Mouse (Mus musculus) testis, adult 2 months (tissue): Measurements from ENCODE around the gene Cd36. TPM values are rescaled to one million over a fixed set of nuclear protein-coding genes. Genes with fewer than 3 reads are reported as not detected.

Source experiments
- H3K27ac ChIP-seq: fragments of 200-500 bp; 2 replicates; pipeline ENCODE4 v1.5.1; 2012; ENCODE audit warnings: low read depth, low read length; ENCODE audit not compliant: control insufficient read depth, insufficient read depth
- H3K27me3 ChIP-seq: fragments of 200-500 bp; 2 replicates; pipeline ENCODE4 v1.6.1; 2012; ENCODE audit warnings: mild to moderate bottlenecking, low read length, moderate library complexity; ENCODE audit not compliant: control insufficient read depth, insufficient read depth
- H3K36me3 ChIP-seq: fragments of 200-500 bp; 2 replicates; pipeline ENCODE4 v1.6.1; 2012; ENCODE audit warnings: mild to moderate bottlenecking, low read length; ENCODE audit not compliant: control insufficient read depth, insufficient read depth
- H3K4me1 ChIP-seq: fragments of 200-500 bp; 2 replicates; pipeline ENCODE4 v1.6.1; 2012; ENCODE audit warnings: low read length; ENCODE audit not compliant: control insufficient read depth, insufficient read depth
- H3K4me3 ChIP-seq: fragments of 200-500 bp; 2 replicates; pipeline ENCODE4 v1.5.1; 2012; ENCODE audit warnings: low read depth, mild to moderate bottlenecking, low read length, moderate library complexity, mixed read lengths; ENCODE audit not compliant: control insufficient read depth
- CTCF ChIP-seq: fragments of 200-500 bp; IDR thresholded peaks from 2 replicates; pipeline ENCODE4 v1.5.1; 2012; ENCODE audit warnings: low read depth, mild to moderate bottlenecking, inconsistent platforms, low read length, moderate library complexity; ENCODE audit not compliant: control insufficient read depth, insufficient read depth, insufficient replicate concordance
- POLR2A ChIP-seq: fragments of 200-500 bp; IDR thresholded peaks from 2 replicates; pipeline ENCODE4 v1.6.1; 2012; ENCODE audit warnings: low read depth, mild to moderate bottlenecking, inconsistent platforms, low read length, moderate library complexity; ENCODE audit not compliant: control insufficient read depth
- polyA plus RNA-seq: library from polyadenylated mRNA; depleted of rRNA; stranded (reverse); fragments of >200 nt; gene quantifications from 2 replicates; pipeline ENCODE4 v1.2.3, GENCODE M21; 2012

The Cd36 gene
- polyA plus RNA-seq, 1 experiment, result 5.0 TPM

DNA sequence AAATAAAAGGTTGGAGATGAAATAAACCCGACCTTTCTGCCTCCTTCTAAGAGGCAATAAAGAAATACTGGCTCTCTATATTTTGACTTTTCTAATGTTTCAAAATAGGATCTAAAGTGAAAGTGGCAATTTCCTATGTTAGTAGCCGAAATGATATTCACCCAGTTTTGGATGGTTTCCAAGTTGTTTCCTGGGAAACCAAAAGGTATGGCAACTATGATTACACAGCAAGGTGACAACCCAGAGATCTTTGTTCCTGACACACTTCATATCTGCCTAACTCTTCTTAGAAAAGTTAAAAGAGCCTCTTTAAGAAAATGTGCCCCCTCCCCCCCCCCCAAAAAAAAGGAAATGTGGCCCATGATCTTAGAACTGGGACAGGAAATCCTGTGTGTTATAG lies 58.1 kb downstream of the Cd36 start:
- H3K4me1 ChIP-seq, result no peaks in the 10 kb centered on the region
- no peak for TF ChIP-seq POLR2A
- no peak for TF ChIP-seq CTCF
- H3K27me3 ChIP-seq, result no peaks in the 10 kb centered on the region
- H3K36me3 ChIP-seq, result no peaks in the 10 kb centered on the region
- H3K4me3 ChIP-seq, result no peak overlapping the region
- H3K27ac ChIP-seq, result no peak overlapping the region

DNA sequence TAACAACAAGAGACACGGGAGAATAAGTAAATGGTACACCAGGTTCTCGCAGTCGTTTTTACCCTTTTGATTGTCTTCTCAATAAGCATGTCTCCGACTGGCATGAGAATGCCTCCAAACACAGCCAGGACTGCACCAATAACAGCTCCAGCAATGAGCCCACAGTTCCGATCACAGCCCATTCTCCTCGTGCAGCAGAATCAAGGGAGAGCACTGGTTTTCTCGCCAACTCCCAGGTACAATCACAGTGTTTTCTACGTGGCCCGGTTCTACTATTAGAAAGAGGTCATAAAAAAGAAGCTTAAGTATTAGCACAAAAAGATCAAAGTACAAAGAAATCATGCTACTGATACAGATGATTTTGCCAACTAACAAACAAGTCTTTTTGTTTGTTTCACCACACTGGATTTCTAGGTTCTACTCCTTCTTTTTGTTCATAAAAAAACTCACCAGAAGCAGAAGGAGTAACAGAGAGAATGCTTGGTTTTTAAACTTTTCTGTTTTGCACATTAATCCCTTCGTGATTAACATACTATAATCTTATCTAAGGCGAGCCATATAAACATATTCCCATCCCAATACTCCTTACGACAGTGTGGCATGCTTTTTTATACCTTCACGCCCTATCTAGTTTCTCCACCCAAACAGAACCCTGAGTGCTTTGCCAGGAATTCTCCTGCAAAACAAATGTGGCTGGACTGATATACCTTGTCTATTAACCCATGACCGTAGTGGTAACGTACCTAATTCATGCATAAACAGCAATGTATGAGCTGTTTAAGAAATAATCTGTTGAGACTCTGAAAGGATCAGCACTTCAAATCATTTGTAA lies 59.7 kb downstream of the Cd36 start:
- no peaks in the 10 kb centered on the region for H3K27me3 ChIP-seq
- H3K36me3 ChIP-seq, result no peaks in the 10 kb centered on the region
- no peak overlapping the region for H3K27ac ChIP-seq
- TF ChIP-seq POLR2A (no peak), CTCF (no peak)
- H3K4me1 ChIP-seq, result no peaks in the 10 kb centered on the region
- no peak overlapping the region for H3K4me3 ChIP-seq

GRCm38 (mm10) chr5:17821395-17821794 lies 67.2 kb downstream of the Cd36 start:
- Histone ChIP-seq H3K27me3 (no peaks in the 10 kb centered on the region), H3K36me3 (no peaks in the 10 kb centered on the region), H3K4me3 (no peak overlapping the region), H3K4me1 (no peaks in the 10 kb centered on the region), H3K27ac (no peak overlapping the region)
- no peak for TF ChIP-seq POLR2A
- no peak for TF ChIP-seq CTCF

- Histone ChIP-seq H3K27ac (no peak overlapping the region), H3K4me1 (no peaks in the 10 kb centered on the region)
- TF ChIP-seq CTCF (no peak), POLR2A (no peak)
These were observed 68.2 kb downstream of the Cd36 start for GRCm38 (mm10) chr5:17820239-17820999.

GRCm38 (mm10) chr5:17816170-17816569 lies 72.4 kb downstream of the Cd36 start:
- no peaks in the 10 kb centered on the region for H3K36me3 ChIP-seq
- H3K4me1 ChIP-seq, result no peaks in the 10 kb centered on the region
- TF ChIP-seq CTCF, result no peak
- no peak for TF ChIP-seq POLR2A
- no peaks in the 10 kb centered on the region for H3K27me3 ChIP-seq
- H3K27ac ChIP-seq, result no peak overlapping the region
- H3K4me3 ChIP-seq, result no peak overlapping the region

More at GRCm38 (mm10) chr5:17820239-17820999, 68.2 kb downstream of the Cd36 start:
- Histone ChIP-seq H3K36me3 (no peaks in the 10 kb centered on the region), H3K27me3 (no peaks in the 10 kb centered on the region), H3K4me3 (no peak overlapping the region)

- TF ChIP-seq POLR2A (no peak), CTCF (no peak)
- Histone ChIP-seq H3K4me3 (no peak overlapping the region), H3K36me3 (no peaks in the 10 kb centered on the region), H3K27ac (no peak overlapping the region), H3K4me1 (no peaks in the 10 kb centered on the region), H3K27me3 (no peaks in the 10 kb centered on the region)
These were observed 78.3 kb downstream of the Cd36 start for GRCm38 (mm10) chr5:17810336-17810735.

- no peak for TF ChIP-seq CTCF
- TF ChIP-seq POLR2A, result no peak
- no peaks in the 10 kb centered on the region for H3K36me3 ChIP-seq
- H3K27ac ChIP-seq, result no peak overlapping the region
- H3K4me1 ChIP-seq, result no peaks in the 10 kb centered on the region
- no peak overlapping the region for H3K4me3 ChIP-seq
- H3K27me3 ChIP-seq, result no peaks in the 10 kb centered on the region
These were observed 81.7 kb downstream of the Cd36 start for GRCm38 (mm10) chr5:17806774-17807377.
